Mouse (Mus musculus) erythroblast, embryonic 14.5 days (primary cell): ENCODE data around the gene Aldh4a1.

Experiments
- GATA1 ChIP-seq: IDR thresholded peaks from 2 replicates; pipeline ENCODE4 v1.6.1; 2012; ENCODE audit warnings: low read length, inconsistent platforms, mixed read lengths
- TAL1 ChIP-seq: IDR thresholded peaks from 3 replicates; pipeline ENCODE4 v1.6.1; 2012; ENCODE audit warnings: low read length, inconsistent platforms, mixed read lengths

GRCm38 (mm10) chr4:139637847-139638246 is 15.2 kb downstream of the Aldh4a1 start:
- TF ChIP-seq TAL1: no peak
- TF ChIP-seq GATA1: no peak
